Mouse (Mus musculus) gonadal fat pad, adult 2 months (tissue): ENCODE results near the gene Ern2. TPM values are rescaled to one million over a fixed set of nuclear protein-coding genes. Genes with fewer than 3 reads are reported as not detected.

Experiments used
- DNase-seq: peaks from one replicate; pipeline ENCODE4 v3.0.0-alpha.2; 2012; ENCODE audit warnings: low read depth
- polyA plus RNA-seq: library from polyadenylated mRNA; depleted of rRNA; stranded (reverse); fragments of >200 nt; gene quantifications from 2 replicates; pipeline ENCODE4 v1.2.3, GENCODE M21; 2012; rRNA removed

Ern2 gene
- polyA plus RNA-seq, 1 experiment: 0.04 TPM

GRCm38 (mm10) chr7:122158915-122159902 lies 26.8 kb downstream of the Ern2 start, which contains the start of gene Plk1:
Gene Plk1 (plus strand): TSS chr7:122159439.
- DNase-seq: peak; percentile 44

- DNase-seq: no peak
Observed at GRCm38 (mm10) chr7:122158488-122158887, 27.5 kb downstream of the Ern2 start.

GRCm38 (mm10) chr7:122152473-122152872 lies 33.5 kb downstream of the Ern2 start:
- no peak for DNase-seq

GRCm38 (mm10) chr7:122140991-122141390 lies 45.0 kb downstream of the Ern2 start:
- DNase-seq: no peak

GRCm38 (mm10) chr7:122138190-122138589 lies 47.8 kb downstream of the Ern2 start:
- DNase-seq: no peak

- no peak for DNase-seq
Observed at GRCm38 (mm10) chr7:122137071-122137470, 48.9 kb downstream of the Ern2 start.

- no peak for DNase-seq
Observed at GRCm38 (mm10) chr7:122135070-122135469, 50.9 kb downstream of the Ern2 start.

- DNase-seq: no peak
Observed at GRCm38 (mm10) chr7:122133338-122133625, 52.7 kb downstream of the Ern2 start.

GRCm38 (mm10) chr7:122132497-122133337 lies 53.3 kb downstream of the Ern2 start, which contains the start of the genes Palb2 and Dctn5:
Gene Palb2 (minus strand): TSS chr7:122132985.
Gene Dctn5 (plus strand): TSS chr7:122133041.
- peak; percentile 73 for DNase-seq

- DNase-seq: no peak
Observed at GRCm38 (mm10) chr7:122131834-122132233, 54.2 kb downstream of the Ern2 start.

- DNase-seq: no peak
Observed at GRCm38 (mm10) chr7:122126946-122127345, 59.1 kb downstream of the Ern2 start.

- DNase-seq: no peak
Observed at GRCm38 (mm10) chr7:122125636-122126035, 60.4 kb downstream of the Ern2 start.

GRCm38 (mm10) chr7:122123518-122123917 lies 62.5 kb downstream of the Ern2 start:
- DNase-seq: no peak

Other genes with a start within 250 kb of the Ern2 start
- gene Cog7, start 204.5 kb downstream of the Ern2 start, polyA plus RNA-seq: 29.6 and 34.2 TPM in 2 replicates
- gene Gga2, start 165.0 kb downstream of the Ern2 start, polyA plus RNA-seq: 76.8 and 102 TPM in 2 replicates
- gene Ubfd1, start 119.0 kb downstream of the Ern2 start, polyA plus RNA-seq: 31.5 and 36.7 TPM in 2 replicates
- 12.9 and 15.8 TPM in 2 replicates for gene Ears2, start 118.9 kb downstream of the Ern2 start, polyA plus RNA-seq
- 194 and 255 TPM in 2 replicates for gene Ndufab1, start 84.3 kb downstream of the Ern2 start, polyA plus RNA-seq
- gene Palb2, start 53.2 kb downstream of the Ern2 start, polyA plus RNA-seq: 1.2 and 1.4 TPM in 2 replicates
- gene Dctn5, start 53.2 kb downstream of the Ern2 start, polyA plus RNA-seq: 68.9 and 89.2 TPM in 2 replicates
- 2.0 and 2.3 TPM in 2 replicates for gene Plk1, start 26.8 kb downstream of the Ern2 start, polyA plus RNA-seq
- 11.1 and 11.2 TPM in 2 replicates for gene Chp2, start 33.3 kb upstream of the Ern2 start, polyA plus RNA-seq
- 12.1 and 12.7 TPM in 2 replicates for gene Prkcb, start 102.5 kb upstream of the Ern2 start, polyA plus RNA-seq